Mouse (Mus musculus) frontal cortex, postnatal 10 days (tissue): ENCODE measurements at regions not wholly inside any gene's neighbourhood (a gene's known extent, or its start where the extent isn't known, plus 50 kb on each side); places are given as distances from the start of the nearest gene placed in this dataset.

ENCODE experiments used
- DNase-seq, 2 experiments: peaks; one replicate each; pipeline ENCODE4 v3.0.0; 2022; ENCODE audit warnings: low spot score in 2 of 2, mixed read lengths in 1 of 2

DNA sequence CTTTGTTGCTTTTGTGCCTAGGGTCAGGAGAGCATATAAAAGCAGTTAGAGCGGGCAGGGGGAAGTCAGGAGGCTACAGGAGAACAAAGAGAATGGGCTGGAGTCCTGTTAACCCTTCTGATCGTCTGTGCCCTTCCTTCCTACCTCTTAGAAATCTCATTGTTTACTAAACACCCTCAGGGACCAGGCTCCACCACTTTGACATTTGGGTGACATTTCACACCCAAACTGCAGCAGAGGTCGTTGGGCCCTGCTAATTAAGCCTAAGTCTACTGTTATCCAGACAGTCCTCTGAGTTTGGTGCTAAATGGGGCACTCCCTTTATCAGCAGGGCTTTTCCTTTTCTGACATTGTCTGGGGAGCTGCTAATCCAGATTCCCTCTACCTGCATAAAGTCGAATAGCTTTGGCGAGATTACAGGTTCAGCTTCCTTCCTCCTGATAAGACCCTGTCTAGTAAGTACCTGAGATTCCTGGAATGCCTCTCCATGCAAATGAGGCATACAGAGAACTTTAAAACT is 84.2 kb upstream of the Arglu1 start:
- DNase-seq, result no peak

DNA sequence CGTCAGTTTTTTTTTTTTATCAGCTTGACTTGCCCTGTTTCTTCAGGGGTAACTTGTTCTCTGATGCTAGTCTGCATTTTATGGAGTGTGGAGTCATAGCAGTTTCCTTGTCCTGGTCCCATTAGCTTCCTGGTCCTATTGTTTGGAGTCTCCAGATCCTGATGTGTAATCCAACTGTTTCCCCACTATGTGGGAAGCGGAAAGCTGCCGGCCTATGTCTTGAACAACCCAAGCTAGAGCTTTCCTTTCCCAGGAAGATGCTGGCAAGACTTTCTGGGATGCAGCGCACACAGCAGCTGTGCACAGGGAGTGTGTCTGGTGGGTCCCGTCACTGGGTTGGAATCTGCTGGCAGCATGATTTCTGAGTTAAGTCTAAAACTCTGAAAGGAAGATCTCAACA is 82.1 kb upstream of the Arglu1 start:
- no peak for DNase-seq

DNA sequence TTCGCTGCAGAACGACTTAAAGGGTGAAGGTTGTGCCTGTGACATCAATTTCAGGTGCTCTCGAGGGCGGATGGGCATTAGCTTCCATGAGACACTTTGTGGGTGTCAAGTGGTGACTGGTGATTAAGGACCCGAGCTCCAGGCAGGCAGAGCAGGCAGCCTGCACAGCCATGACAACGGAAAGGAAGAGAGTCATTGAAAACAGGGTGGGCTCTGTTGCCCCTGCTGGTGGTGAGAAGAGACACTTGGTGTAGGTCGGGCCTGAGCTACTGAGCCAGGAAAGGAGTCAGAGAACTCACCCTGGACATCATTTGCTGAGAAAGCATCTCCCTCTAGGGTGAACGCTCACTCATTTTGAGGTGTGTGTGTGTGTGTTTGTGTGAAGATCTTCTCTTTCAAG is 80.1 kb upstream of the Arglu1 start:
- no peak for DNase-seq

DNA sequence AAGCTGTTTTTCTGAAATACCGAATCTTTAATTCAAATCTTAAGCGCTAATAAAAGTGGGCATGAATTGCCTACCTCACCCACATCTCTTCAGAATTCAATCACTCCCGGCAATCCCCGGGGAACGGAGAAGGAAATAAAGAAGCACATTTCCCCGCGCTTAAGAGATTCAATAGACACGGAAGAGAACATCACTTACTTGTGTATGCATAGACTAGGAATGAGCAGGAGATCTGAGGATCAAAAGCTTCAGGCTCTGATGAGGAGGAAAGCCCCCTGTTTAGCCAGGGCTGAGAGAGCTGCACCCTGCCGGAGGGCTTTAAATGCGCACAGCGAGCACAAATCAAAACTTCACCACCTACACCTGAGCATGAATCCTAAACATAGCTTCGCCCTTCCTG is 72.0 kb upstream of the Arglu1 start:
- DNase-seq, result no peak

DNA sequence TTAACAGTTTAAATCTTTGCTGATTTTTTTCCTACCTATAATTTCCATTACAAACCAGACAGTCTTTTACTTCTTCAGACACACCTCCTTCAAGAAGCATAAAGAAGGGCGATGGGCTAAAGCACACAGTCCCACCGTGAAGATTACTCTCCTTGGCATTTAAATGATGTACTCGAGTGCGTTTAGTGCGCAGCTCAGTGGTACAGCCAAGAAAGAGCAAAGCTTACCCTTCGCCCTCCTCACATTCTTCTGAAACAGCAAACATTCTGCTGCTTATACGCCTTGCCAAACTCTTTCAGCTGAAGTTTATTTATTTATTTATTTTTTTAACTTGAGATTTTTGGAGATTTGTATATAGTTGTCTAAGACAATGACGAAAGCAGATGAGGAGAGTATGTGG is 68.0 kb upstream of the Arglu1 start:
- DNase-seq, result no peak

DNA sequence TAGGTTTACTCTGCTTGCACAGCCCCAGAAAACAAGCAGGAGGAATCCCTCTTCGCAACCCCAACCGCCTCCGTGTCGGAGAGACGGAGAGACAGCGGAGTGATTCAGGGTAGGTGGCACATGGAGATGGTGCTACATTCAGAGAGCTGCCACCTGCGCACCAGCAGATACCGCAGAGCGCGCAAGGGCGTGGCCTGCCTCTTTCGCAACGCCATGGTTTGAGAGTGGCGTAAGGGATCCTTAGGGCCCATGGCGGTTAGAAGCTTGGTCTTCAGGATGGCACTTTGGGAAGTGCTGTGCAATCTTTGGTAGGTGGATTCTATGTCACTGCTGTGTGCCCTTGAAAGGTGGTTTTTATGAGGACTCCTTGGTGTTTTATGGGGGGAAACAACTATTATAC is 60.9 kb upstream of the Arglu1 start:
- no peak for DNase-seq

DNA sequence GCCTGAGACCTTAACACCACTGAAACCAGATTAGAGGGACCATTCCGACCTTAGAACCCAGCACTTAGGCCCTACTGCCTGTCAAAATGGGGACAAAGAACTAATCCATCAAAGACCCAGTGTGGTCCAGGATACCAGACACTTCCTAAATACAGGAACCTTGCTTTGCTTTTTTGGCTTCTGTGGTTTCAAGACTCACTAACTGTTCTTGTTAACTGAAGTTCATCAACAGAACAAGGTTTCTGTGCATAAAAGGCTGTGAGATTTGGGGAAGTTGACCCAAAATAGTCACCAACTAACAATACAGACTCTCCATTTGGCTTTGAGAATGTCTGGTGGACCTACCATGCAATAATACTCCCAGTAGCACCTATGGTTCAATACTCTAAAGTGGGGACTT is 56.4 kb upstream of the Arglu1 start:
- DNase-seq, result no peak

DNA sequence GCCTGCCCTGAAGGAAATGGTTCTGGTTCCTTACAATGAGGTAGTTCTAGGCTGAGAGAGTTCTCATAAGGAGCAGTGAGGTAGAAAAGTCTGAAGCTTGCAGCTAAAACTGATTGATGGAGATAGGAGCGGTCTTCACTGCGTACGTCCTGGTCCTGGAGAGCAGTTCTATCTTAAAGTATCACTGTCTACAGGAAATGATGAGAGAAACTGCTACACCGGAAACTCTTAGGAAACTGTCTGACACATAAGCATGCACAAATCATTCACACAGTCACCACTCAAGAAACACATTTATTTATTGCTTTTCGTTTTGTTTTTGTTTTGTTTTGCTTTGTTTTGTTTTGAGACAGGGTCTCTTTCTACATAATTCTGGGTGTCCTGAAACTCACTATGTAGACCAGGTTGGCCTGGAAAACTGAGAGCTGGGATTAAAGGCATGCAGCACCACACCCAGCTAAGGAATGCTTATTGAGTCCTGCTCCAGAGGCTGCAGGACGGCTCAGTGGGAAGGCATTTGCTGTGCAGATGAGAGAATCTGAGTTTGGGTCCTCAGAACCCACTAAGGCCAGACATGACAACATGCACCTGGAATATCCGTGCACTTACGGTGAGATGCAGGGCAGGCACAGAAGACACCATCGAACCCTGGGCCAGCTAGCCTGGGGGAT is 55.4 kb upstream of the Arglu1 start:
- DNase-seq, result no peak
